Mouse (Mus musculus) neural tube, embryonic 13.5 days (tissue): ENCODE measurements around the gene Tmem79. TPM values are rescaled to one million over a fixed set of nuclear protein-coding genes. Genes with fewer than 3 reads are reported as not detected.
"Not testable (repeated sequence)": the region's sequence is repeated elsewhere in the genome, so short reads cannot be mapped to it uniquely, and the experiment has no call there.

Experiments
- ATAC-seq: fragments of 200-750 bp; cut with Nextera tagmentation; 2 replicates; pipeline ENCODE4 v1.8.0; 2017; ENCODE audit warnings: low read depth, mild to moderate bottlenecking, moderate TSS enrichment, moderate library complexity
- H3K27ac ChIP-seq: fragments of 300-500 bp; sonication (generic); replicated peaks from 2 replicates; pipeline ENCODE4 v1.5.1; 2015; ENCODE audit warnings: moderate library complexity, mild to moderate bottlenecking, inconsistent platforms
- H3K27me3 ChIP-seq: fragments of 300-500 bp; sonication (generic); 2 replicates; pipeline ENCODE4 v1.6.1; 2015; ENCODE audit warnings: mild to moderate bottlenecking, inconsistent platforms
- H3K36me3 ChIP-seq: fragments of 300-500 bp; sonication (generic); 2 replicates; pipeline ENCODE4 v1.6.1; 2015; ENCODE audit warnings: mild to moderate bottlenecking, inconsistent platforms
- H3K4me1 ChIP-seq: fragments of 300-500 bp; sonication (generic); replicated peaks from 2 replicates; pipeline ENCODE4 v1.6.1; 2015; ENCODE audit warnings: inconsistent platforms
- H3K4me2 ChIP-seq: fragments of 300-500 bp; sonication (generic); 2 replicates; pipeline ENCODE4 v1.6.1; 2015; ENCODE audit warnings: inconsistent platforms, mild to moderate bottlenecking, moderate library complexity
- H3K4me3 ChIP-seq: fragments of 300-500 bp; sonication (generic); 2 replicates; pipeline ENCODE4 v1.5.1; 2015; ENCODE audit warnings: mild to moderate bottlenecking, inconsistent platforms
- H3K9ac ChIP-seq: fragments of 300-500 bp; sonication (generic); 2 replicates; pipeline ENCODE4 v1.6.1; 2015; ENCODE audit warnings: moderate library complexity, mild to moderate bottlenecking, inconsistent platforms
- H3K9me3 ChIP-seq: fragments of 300-500 bp; sonication (generic); 2 replicates; pipeline ENCODE4 v1.6.1; 2016; ENCODE audit warnings: inconsistent platforms
- WGBS: fragments of 180-500 bp; shearing (Covaris S2); methylation state at CpG from one replicate; pipeline ENCODE4 v1.1.7; 2015; 5-methylcytosine and 5-hydroxymethylcytosine counted together
- polyA plus RNA-seq: library from polyadenylated mRNA; unstranded; fragments of >200 nt; fragmentation: Nextera tagmentation; extraction: Ambion mirVana; gene quantifications from 2 replicates; pipeline ENCODE4 v1.2.1, GENCODE M21; 2015

Gene Tmem79
- polyA plus RNA-seq, 1 experiment from 2014 or later, result 1.5 TPM

GRCm38 (mm10) chr3:88366830-88367428 lies 31.0 kb upstream of the Tmem79 start:
- H3K9me3 ChIP-seq, H3K4me1 ChIP-seq: not testable (repeated sequence)
- 3% methylated on average over 22 of the region's 22 CpGs for WGBS
- Histone ChIP-seq H3K27me3 (peaks cover 20% of the 10 kb centered on the region), H3K9ac (peak overlapping the region; percentile 60), H3K4me3 (peak overlapping the region; percentile 31), H3K36me3 (peaks cover 11% of the 10 kb centered on the region), H3K27ac (peak overlapping the region; percentile 82), H3K4me2 (peak overlapping the region; percentile 48)
- peak; percentile 87 for ATAC-seq

DNA sequence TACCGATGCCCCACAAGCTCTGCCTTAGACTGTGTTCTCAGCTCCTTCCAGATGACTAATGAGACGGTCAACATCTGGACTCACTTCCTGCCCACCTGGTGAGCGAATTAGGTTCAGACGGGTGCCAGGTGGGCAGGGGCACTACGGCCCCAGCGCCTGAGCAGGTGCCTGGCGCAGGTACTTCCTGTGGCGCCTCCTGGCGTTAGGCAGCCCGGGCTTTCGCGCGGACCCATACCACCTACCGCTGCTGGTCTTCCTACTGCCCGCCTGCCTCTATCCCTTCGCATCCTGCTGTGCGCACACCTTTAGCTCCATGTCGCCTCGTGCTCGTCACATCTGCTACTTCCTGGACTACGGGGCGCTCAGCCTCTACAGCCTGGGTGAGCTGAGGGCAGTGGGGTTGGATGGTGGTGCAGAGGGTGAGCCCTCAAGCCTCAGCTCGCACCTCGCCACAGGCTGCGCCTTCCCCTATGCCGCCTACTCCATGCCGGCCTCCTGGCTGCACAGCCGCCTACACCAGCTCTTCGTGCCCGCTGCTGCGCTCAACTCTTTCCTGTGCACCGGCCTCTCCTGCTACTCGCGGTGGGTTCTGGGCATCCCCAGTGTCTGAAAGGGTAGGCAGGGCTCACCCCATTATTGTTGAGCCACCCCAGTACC lies 29.9 kb upstream of the Tmem79 start:
- no peak overlapping the region for H3K9ac ChIP-seq
- H3K27me3 ChIP-seq, result peaks cover 20% of the 10 kb centered on the region
- 39% methylated on average over 34 of the region's 34 CpGs for WGBS
- H3K27ac ChIP-seq, result no peak overlapping the region
- peaks cover 8% of the 10 kb centered on the region; the same call in 1 of the 2 replicates for H3K4me1 ChIP-seq
- peak overlapping the region; percentile 48 for H3K4me2 ChIP-seq
- H3K9me3 ChIP-seq, result 0 out of 2 replicates have a peak, but pooled peaks cover 8% of the 10 kb centered on the region
- H3K4me3 ChIP-seq, result peak overlapping the region; percentile 31; the same call in 1 of the 2 replicates
- peaks cover 22% of the 10 kb centered on the region for H3K36me3 ChIP-seq
- no peak for ATAC-seq

DNA sequence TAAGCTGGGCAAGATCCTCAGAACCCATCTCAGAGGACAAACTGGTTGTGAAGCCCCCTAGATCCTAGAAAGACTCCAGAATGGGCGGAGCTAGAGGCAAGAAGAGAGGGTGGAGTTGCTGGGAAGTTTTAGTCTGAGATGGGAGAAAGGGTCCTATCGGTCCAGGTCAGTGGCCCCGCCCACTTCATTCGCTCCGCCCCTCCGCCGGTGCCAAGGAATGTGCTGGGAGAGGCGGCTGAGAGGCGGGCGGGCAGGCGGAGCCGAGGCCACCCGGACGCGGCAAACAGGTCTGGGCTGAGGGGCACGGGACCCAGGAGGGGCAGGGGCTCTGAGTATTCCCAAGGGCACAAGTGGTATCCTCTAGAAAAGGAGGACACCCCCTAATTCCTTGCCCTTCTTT lies 28.4 kb upstream of the Tmem79 start, which contains the start of gene Paqr6:
Gene Paqr6, plus strand, starts transcription at position 248 of the 400 bp plus-strand sequence.
- Histone ChIP-seq H3K4me3 (no peak within 1 kb of the TSS), H3K4me2 (peak within 1 kb of the TSS; percentile 48), H3K27ac (peak within 1 kb of the TSS; percentile 43), H3K36me3 (peaks cover 37% of the 10 kb centered on the region), H3K9ac (no peak within 1 kb of the TSS), H3K27me3 (peaks cover 20% of the 10 kb centered on the region), H3K4me1 (peaks cover 8% of the 10 kb centered on the region; the same call in 1 of the 2 replicates), H3K9me3 (no peaks in the 10 kb centered on the region)
- 2% methylated on average over 16 of the region's 16 CpGs for WGBS
- ATAC-seq, result no peak

DNA sequence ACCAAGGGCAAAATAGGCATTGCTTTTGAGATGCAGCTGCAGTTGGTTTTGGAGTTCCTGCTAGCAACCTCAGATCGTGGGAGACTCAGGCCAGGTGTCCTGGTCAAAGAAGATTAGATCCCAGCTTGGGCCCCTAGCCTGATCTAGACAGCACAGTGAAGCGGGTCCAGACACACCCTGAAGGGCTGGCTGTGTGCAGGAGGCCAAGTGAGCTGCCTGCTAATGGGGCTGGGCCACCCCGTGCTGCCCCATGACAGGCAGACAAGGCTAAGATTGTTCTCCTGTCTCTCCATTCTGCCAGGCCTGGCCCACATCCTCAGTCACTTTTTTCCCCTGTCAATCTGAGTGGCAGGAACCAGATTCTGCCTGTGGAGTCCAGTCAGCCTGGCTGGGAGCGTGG lies 27.8 kb upstream of the Tmem79 start:
- Histone ChIP-seq H3K4me2 (no peak overlapping the region), H3K9me3 (no peaks in the 10 kb centered on the region), H3K9ac (no peak overlapping the region), H3K27me3 (peaks cover 20% of the 10 kb centered on the region), H3K27ac (peak overlapping the region; percentile 43), H3K36me3 (peaks cover 43% of the 10 kb centered on the region), H3K4me3 (no peak overlapping the region), H3K4me1 (peaks cover 8% of the 10 kb centered on the region; the same call in 1 of the 2 replicates)
- ATAC-seq, result no peak
- WGBS, result 72% methylated on average over 4 of the region's 4 CpGs

- Histone ChIP-seq H3K9ac (no peak overlapping the region), H3K27me3 (peaks cover 20% of the 10 kb centered on the region), H3K27ac (no peak overlapping the region), H3K4me1 (peaks cover 8% of the 10 kb centered on the region; the same call in 1 of the 2 replicates), H3K4me3 (no peak overlapping the region), H3K9me3 (no peaks in the 10 kb centered on the region), H3K36me3 (peaks cover 63% of the 10 kb centered on the region), H3K4me2 (no peak overlapping the region)
- WGBS, result 85% methylated on average over 2 of the region's 2 CpGs
- no peak for ATAC-seq
These were observed 25.8 kb upstream of the Tmem79 start for GRCm38 (mm10) chr3:88361612-88362313.

DNA sequence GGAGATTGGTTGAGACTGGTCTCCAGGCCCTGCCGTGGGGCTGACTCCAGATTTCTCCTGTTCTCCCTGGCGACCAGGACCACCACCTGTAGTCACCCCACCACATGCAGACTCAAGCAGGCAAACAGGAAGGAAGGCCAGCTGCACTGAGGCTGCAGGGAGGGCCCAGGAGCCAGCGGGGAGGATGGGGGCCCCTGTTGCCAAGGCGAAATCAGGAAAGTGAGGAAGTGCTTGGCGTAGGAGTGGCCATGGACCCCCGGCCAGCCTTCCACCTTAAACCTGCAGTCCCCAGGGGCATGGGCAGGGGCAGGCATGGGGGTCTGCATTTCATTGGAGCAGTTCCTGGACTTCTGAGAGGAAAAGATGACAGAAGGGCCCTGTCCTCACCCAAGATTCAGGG lies 25.1 kb upstream of the Tmem79 start:
- Histone ChIP-seq H3K27ac (no peak overlapping the region), H3K4me2 (no peak overlapping the region), H3K27me3 (peaks cover 18% of the 10 kb centered on the region), H3K4me3 (no peak overlapping the region), H3K9me3 (no peaks in the 10 kb centered on the region), H3K36me3 (peaks cover 69% of the 10 kb centered on the region), H3K9ac (no peak overlapping the region), H3K4me1 (peaks cover 8% of the 10 kb centered on the region; the same call in 1 of the 2 replicates)
- ATAC-seq, result no peak
- 84% methylated on average over 6 of the region's 6 CpGs for WGBS

GRCm38 (mm10) chr3:88359989-88360388 lies 24.0 kb upstream of the Tmem79 start:
- Histone ChIP-seq H3K27me3 (peaks cover 7% of the 10 kb centered on the region), H3K4me2 (no peak overlapping the region), H3K4me1 (no peaks in the 10 kb centered on the region; the same call in 1 of the 2 replicates), H3K9ac (no peak overlapping the region), H3K36me3 (peaks cover 80% of the 10 kb centered on the region), H3K4me3 (no peak overlapping the region), H3K27ac (peak overlapping the region; percentile 29), H3K9me3 (no peaks in the 10 kb centered on the region)
- WGBS, result 72% methylated on average over 3 of the region's 3 CpGs
- ATAC-seq, result no peak

- Histone ChIP-seq H3K4me2 (no peak overlapping the region), H3K4me1 (no peaks in the 10 kb centered on the region; the same call in 1 of the 2 replicates), H3K36me3 (peaks cover 84% of the 10 kb centered on the region), H3K9me3 (no peaks in the 10 kb centered on the region), H3K27ac (peak overlapping the region; percentile 29; the same call in 1 of the 2 replicates), H3K27me3 (peaks cover 3% of the 10 kb centered on the region), H3K9ac (no peak overlapping the region), H3K4me3 (no peak overlapping the region)
- WGBS, result 56% methylated on average over 5 of the region's 5 CpGs
- no peak for ATAC-seq
These were observed 23.6 kb upstream of the Tmem79 start for GRCm38 (mm10) chr3:88359584-88359983.

DNA sequence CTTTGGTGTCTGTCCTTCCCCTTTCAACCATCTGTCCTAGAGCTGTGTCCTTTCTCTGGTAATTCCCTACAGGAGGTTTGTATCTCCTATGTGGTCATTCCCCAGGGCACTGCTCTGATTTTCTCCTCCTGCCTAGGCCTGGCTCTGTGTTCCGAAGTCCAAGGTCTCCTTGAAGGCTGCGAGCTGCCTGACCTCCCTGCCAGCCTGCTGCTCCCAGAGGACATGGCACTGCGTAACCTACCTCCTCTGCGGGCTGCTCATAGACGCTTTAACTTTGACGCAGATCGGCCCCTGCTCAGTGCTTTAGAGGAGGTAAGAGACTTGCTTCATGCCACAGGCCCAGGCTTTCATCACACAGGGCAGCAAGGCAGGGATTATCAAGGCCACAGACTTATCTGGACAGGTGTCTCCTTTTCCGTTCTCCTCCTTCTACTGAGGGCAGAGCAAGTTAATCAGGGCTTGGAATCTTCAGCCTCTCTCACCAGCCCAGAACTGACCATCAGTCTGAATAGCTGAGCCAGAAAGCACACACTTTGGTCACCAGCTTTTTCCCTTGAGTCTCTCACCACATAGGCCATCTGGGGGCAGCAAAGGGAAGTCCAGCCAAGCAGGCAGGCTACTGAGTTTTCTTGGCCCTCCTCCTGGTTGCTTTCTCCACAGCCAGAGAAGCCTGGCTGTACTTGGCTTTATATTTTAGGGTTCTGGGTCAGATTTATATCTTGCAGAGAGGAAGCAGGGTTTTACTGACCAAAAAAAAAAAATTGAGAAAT lies 18.6 kb upstream of the Tmem79 start:
- H3K4me1 ChIP-seq, result no peaks in the 10 kb centered on the region; the same call in 1 of the 2 replicates

GRCm38 (mm10) chr3:88352907-88353306 lies 17.0 kb upstream of the Tmem79 start:
- no peaks in the 10 kb centered on the region for H3K27me3 ChIP-seq
- H3K27ac ChIP-seq, result no peak overlapping the region
- no peak overlapping the region for H3K9ac ChIP-seq
- 94% methylated on average over 9 of the region's 9 CpGs for WGBS
- no peak overlapping the region for H3K4me3 ChIP-seq
- H3K36me3 ChIP-seq, result peaks cover 99% of the 10 kb centered on the region
- H3K4me1 ChIP-seq, result no peaks in the 10 kb centered on the region
- H3K9me3 ChIP-seq, result no peaks in the 10 kb centered on the region
- no peak for ATAC-seq
- H3K4me2 ChIP-seq, result no peak overlapping the region

More for the DNA sequence above, 18.6 kb upstream of the Tmem79 start:
- Histone ChIP-seq H3K9ac (no peak overlapping the region), H3K27me3 (no peaks in the 10 kb centered on the region), H3K27ac (no peak overlapping the region), H3K4me2 (no peak overlapping the region), H3K36me3 (peaks cover 99% of the 10 kb centered on the region), H3K4me3 (no peak overlapping the region), H3K9me3 (no peaks in the 10 kb centered on the region)
- ATAC-seq, result no peak
- WGBS, result 95% methylated on average over 8 of the region's 8 CpGs

- WGBS, result 90% methylated on average over 13 of the region's 13 CpGs
- H3K4me3 ChIP-seq, result no peak overlapping the region
- H3K36me3 ChIP-seq, result peaks cover 99% of the 10 kb centered on the region
These were observed 14.8 kb upstream of the Tmem79 start for GRCm38 (mm10) chr3:88350732-88351131.

More at GRCm38 (mm10) chr3:88350732-88351131, 14.8 kb upstream of the Tmem79 start:
- no peak for ATAC-seq
- no peak overlapping the region for H3K9ac ChIP-seq
- H3K9me3 ChIP-seq, result no peaks in the 10 kb centered on the region
- H3K4me2 ChIP-seq, result no peak overlapping the region
- no peak overlapping the region for H3K27ac ChIP-seq
- H3K27me3 ChIP-seq, result no peaks in the 10 kb centered on the region
- no peaks in the 10 kb centered on the region for H3K4me1 ChIP-seq
